12 mouse cellular contexts compared by ENCODE assay signal in genomic region chr11:30289470-30290431, GRCm38 (mm10). TPM values are rescaled to one million over a fixed set of nuclear protein-coding genes. Genes with fewer than 3 reads are reported as not detected.
A peak's percentile ranks its signal among the peaks of the same experiment; 100 is the strongest.
DNase-seq lines count a peak whose midpoint lies in the region; ATAC-seq lines count a peak whose summit lies in the region.
"Had no signal": no experiment of that assay in that cellular context is flagged by ENCODE, and none has a peak within 500 bp of the region (broad histone marks: within the 10 kb centered on the region; RNA-seq: fewer than 3 reads in every experiment).

No protein-coding gene starts in this region.

- DNase-seq in frontal cortex, adult 2 months (ENCODE audit: extremely low spot score in 1 of 2, low spot score in 1 of 2), result no peak
- peak; percentile 50 to 52 for DNase-seq in right cerebral cortex, postnatal 10 days (ENCODE audit: low spot score in 2 of 2)
- DNase-seq in right cerebral cortex, postnatal 4 days, result no peak
- peak; percentile 43 to 47 for DNase-seq in kidney, postnatal 4 days
- no peak for DNase-seq in hindbrain, embryonic 11.5 days (ENCODE audit: low spot score)
- no peak for DNase-seq in urinary bladder, postnatal 10 days (ENCODE audit: low spot score)
- DNase-seq: liver, embryonic 13.5 days; thymus, postnatal 4 days had no signal

- H3K9me3 ChIP-seq in hindbrain, embryonic 11.5 days (ENCODE audit: control insufficient read depth, low read length), result no peaks in the 10 kb centered on the region
- no peaks in the 10 kb centered on the region for H3K9me3 ChIP-seq in hindbrain, embryonic 16.5 days (ENCODE audit: control insufficient read depth, low read length)
- H3K9me3 ChIP-seq: liver, embryonic 13.5 days; neural tube, embryonic 13.5 days had no signal

- no peaks in the 10 kb centered on the region for H3K27me3 ChIP-seq in hindbrain, embryonic 11.5 days (ENCODE audit: control insufficient read depth, insufficient read depth, low read length)
- no peaks in the 10 kb centered on the region for H3K27me3 ChIP-seq in hindbrain, embryonic 16.5 days (replicated peaks; ENCODE audit: control insufficient read depth, insufficient read depth, low read length)
- H3K27me3 ChIP-seq: liver, embryonic 13.5 days; neural tube, embryonic 13.5 days had no signal

- H3K27ac ChIP-seq in hindbrain, embryonic 11.5 days (ENCODE audit: low read depth, low read length), result no peak overlapping the region
- no peak overlapping the region for H3K27ac ChIP-seq in hindbrain, embryonic 16.5 days (ENCODE audit: low read depth, low read length)
- H3K27ac ChIP-seq: liver, embryonic 13.5 days; neural tube, embryonic 13.5 days had no signal

- no peaks in the 10 kb centered on the region for H3K36me3 ChIP-seq in hindbrain, embryonic 11.5 days (ENCODE audit: control insufficient read depth, insufficient read depth, low read length)
- H3K36me3 ChIP-seq in hindbrain, embryonic 16.5 days (ENCODE audit: control insufficient read depth, insufficient read depth, low read length), result no peaks in the 10 kb centered on the region
- H3K36me3 ChIP-seq: liver, embryonic 13.5 days; neural tube, embryonic 13.5 days had no signal

- 78% methylated on average over 7 of the region's 7 CpGs for WGBS in hindbrain, embryonic 11.5 days
- 68% methylated on average over 7 of the region's 7 CpGs for WGBS in hindbrain, embryonic 16.5 days

- no peak overlapping the region for H3K4me2 ChIP-seq in hindbrain, embryonic 11.5 days (replicated peaks; ENCODE audit: low read depth, low read length)
- H3K4me2 ChIP-seq in hindbrain, embryonic 16.5 days (ENCODE audit: low read length), result no peak overlapping the region
- H3K4me2 ChIP-seq: liver, embryonic 13.5 days; neural tube, embryonic 13.5 days had no signal

- H3K4me1 ChIP-seq in hindbrain, embryonic 11.5 days (replicated peaks; ENCODE audit: control insufficient read depth, insufficient read depth, low read length), result no peaks in the 10 kb centered on the region
- H3K4me1 ChIP-seq in hindbrain, embryonic 16.5 days (ENCODE audit: control insufficient read depth, insufficient read depth, low read depth, low read length), result no peaks in the 10 kb centered on the region
- H3K4me1 ChIP-seq: neural tube, embryonic 13.5 days had no signal

- no peak overlapping the region for H3K4me3 ChIP-seq in hindbrain, embryonic 11.5 days (ENCODE audit: low read depth, low read length)
- no peak overlapping the region for H3K4me3 ChIP-seq in hindbrain, embryonic 16.5 days (ENCODE audit: low read length)
- H3K4me3 ChIP-seq: erythroblast, embryonic 14.5 days; liver, embryonic 13.5 days; neural tube, embryonic 13.5 days had no signal

- ATAC-seq in frontal cortex, adult (ENCODE audit: low TSS enrichment), result peak; percentile 62
- no peak for ATAC-seq in hindbrain, embryonic 11.5 days (ENCODE audit: low FRiP score)
- ATAC-seq in hindbrain, embryonic 16.5 days, result no peak

- H3K9ac ChIP-seq in hindbrain, embryonic 11.5 days (ENCODE audit: low read depth, low read length), result no peak overlapping the region
- H3K9ac ChIP-seq in hindbrain, embryonic 16.5 days (ENCODE audit: low read depth, low read length), result no peak overlapping the region
- H3K9ac ChIP-seq: liver, embryonic 13.5 days; neural tube, embryonic 13.5 days had no signal

RNA-seq across cellular contexts. Expression of gene Sptbn1, which starts 21.8 kb away (rescaled TPM):
- polyA plus RNA-seq in frontal cortex, adult 2 months (2012; rRNA removed), result 318 and 342 TPM in 2 replicates
- 96.0 and 106 TPM in 2 replicates for polyA plus RNA-seq in hindbrain, embryonic 11.5 days (2014; fragmentation: Nextera tagmentation; extraction: Ambion mirVana)
- 182 and 196 TPM in 2 replicates for polyA plus RNA-seq in hindbrain, embryonic 16.5 days (2015; fragmentation: Nextera tagmentation; extraction: Ambion mirVana)

Comparison
In these comparisons a context has a peak if more than half of its experiments do, and no peak if none do; other contexts are left out.
1. DNase-seq: peak in right cerebral cortex, postnatal 10 days (2 of 2) and kidney, postnatal 4 days (2 of 2); none in frontal cortex, adult 2 months (0 of 2), right cerebral cortex, postnatal 4 days (single experiment), hindbrain, embryonic 11.5 days (single experiment) and urinary bladder, postnatal 10 days (single experiment).